Mouse (Mus musculus): ENCODE data around the gene Cfap206. TPM values are rescaled to one million over a fixed set of nuclear protein-coding genes. Genes with fewer than 3 reads are reported as not detected.

Gene Cfap206
- polyA plus RNA-seq, 1 experiment from 2014 or later: not detected

DNA sequence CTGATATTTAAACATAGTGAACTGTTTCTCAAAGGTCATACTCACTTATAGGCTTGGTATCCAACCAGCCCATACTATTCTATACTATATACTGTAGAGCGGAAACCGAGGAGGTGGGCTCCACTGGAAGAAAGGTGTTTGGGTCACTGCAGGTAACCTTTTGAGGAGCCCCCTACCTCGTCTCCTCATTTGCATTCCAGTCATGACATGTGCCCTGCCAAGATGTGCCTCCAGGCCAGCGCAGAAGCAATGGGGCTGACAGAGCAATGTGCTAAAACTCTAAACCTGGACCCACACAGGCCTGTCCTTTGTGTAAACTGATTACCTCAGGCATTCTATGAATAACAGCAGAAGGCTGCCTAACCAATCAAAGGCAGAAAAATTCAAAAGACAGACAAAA is 5.7 kb downstream of the Cfap206 start:
- Histone ChIP-seq H3K4me3 (ENCODE audit: low read depth, low read length) (no peak overlapping the region), H3K9me3 (ENCODE audit: control insufficient read depth, low read length) (peaks cover 6% of the 10 kb centered on the region; the same call in 1 of the 2 replicates), H3K4me1 (replicated peaks; ENCODE audit: control insufficient read depth, insufficient read depth, low read length) (no peaks in the 10 kb centered on the region), H3K27ac (ENCODE audit: low read depth) (no peak overlapping the region), H3K4me2 (ENCODE audit: low read length) (no peak overlapping the region), H3K27me3 (replicated peaks; ENCODE audit: control insufficient read depth, insufficient read depth, low read length) (peaks cover 4% of the 10 kb centered on the region; the same call in 1 of the 2 replicates), H3K9ac (ENCODE audit: low read length) (no peak overlapping the region), H3K36me3 (ENCODE audit: control insufficient read depth, insufficient read depth, low read length) (no peaks in the 10 kb centered on the region)
- ATAC-seq (replicated peaks; ENCODE audit: low FRiP score, low TSS enrichment, low read depth) (no peak), DNase-seq (ENCODE audit: low spot score) (no peak)
- WGBS: 68% methylated on average over 4 of the region's 4 CpGs

DNA sequence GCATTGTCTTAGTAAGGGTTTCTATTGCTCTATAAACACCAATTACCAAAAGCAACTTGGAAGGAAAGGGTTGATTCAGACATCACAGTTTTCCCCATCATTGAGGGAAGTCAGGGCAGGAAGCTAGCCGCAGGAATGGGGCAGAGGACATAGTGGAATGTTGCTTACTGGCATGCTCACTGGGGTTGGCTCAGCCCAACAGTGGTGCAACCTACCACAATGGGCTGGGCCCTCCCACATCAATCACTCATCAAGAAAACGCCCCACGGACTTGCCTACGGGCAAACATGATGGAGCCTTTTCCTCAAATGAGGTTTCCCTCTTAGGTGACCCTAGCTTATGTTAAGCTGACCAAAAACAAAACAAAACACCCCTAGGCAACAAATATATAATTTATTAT is 6.8 kb downstream of the Cfap206 start:
- ATAC-seq (replicated peaks; ENCODE audit: low FRiP score, low TSS enrichment, low read depth) (no peak), DNase-seq (ENCODE audit: low spot score) (no peak)
- Histone ChIP-seq H3K36me3 (ENCODE audit: control insufficient read depth, insufficient read depth, low read length) (no peaks in the 10 kb centered on the region), H3K9me3 (ENCODE audit: control insufficient read depth, low read length) (peaks cover 6% of the 10 kb centered on the region; the same call in 1 of the 2 replicates), H3K4me3 (ENCODE audit: low read depth, low read length) (no peak overlapping the region), H3K9ac (ENCODE audit: low read length) (no peak overlapping the region), H3K27me3 (replicated peaks; ENCODE audit: control insufficient read depth, insufficient read depth, low read length) (no peaks in the 10 kb centered on the region), H3K27ac (ENCODE audit: low read depth) (no peak overlapping the region), H3K4me2 (ENCODE audit: low read length) (no peak overlapping the region), H3K4me1 (replicated peaks; ENCODE audit: control insufficient read depth, insufficient read depth, low read length) (no peaks in the 10 kb centered on the region)
- 70% methylated on average over 4 of the region's 4 CpGs for WGBS

DNA sequence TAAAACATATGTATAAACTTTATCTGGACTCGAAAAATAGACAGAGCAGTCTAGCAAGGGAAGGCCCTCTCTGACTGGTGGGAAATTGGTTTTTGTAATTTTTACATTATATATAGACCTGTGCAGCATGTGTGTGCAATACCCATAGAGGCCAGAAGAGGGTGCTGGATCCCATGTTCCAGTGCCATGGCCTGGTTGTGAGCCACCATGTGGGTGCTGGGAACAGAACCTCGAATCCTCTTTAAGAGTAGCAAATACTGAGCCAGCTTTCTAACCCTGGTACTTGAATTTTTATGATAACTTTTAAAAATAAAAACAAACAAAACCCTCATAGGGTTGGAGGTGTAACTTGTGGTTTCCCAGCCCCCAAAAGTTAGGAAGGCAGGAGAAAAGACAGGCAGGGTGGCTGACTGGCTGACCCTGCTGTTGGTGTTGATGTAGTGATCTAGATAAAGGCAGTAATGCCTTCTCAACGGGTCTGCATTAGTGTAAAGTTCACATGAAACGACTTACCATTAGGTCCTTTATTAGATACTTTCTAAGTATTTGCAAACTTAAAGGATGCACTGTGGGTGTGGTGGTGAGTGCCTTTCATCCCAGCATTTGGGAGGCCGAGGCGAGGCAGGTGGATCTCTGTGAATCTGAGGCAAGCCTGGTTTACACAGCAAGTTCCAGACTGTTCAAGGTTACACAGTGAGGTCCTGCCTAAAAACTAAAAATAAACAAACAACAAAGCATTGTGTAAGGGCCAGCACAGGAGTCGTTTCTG is 9.7 kb downstream of the Cfap206 start:
- H3K27me3 ChIP-seq (replicated peaks; ENCODE audit: control insufficient read depth, insufficient read depth, low read length): no peaks in the 10 kb centered on the region
- DNase-seq (ENCODE audit: low spot score) (no peak), ATAC-seq (replicated peaks; ENCODE audit: low FRiP score, low TSS enrichment, low read depth) (no peak)
- no peak overlapping the region for H3K4me2 ChIP-seq (ENCODE audit: low read length)
- no peaks in the 10 kb centered on the region for H3K4me1 ChIP-seq (replicated peaks; ENCODE audit: control insufficient read depth, insufficient read depth, low read length)
- peaks cover 6% of the 10 kb centered on the region; the same call in 1 of the 2 replicates for H3K9me3 ChIP-seq (ENCODE audit: control insufficient read depth, low read length)
- H3K9ac ChIP-seq (ENCODE audit: low read length): no peak overlapping the region
- H3K27ac ChIP-seq (ENCODE audit: low read depth): no peak overlapping the region
- H3K36me3 ChIP-seq (ENCODE audit: control insufficient read depth, insufficient read depth, low read length): no peaks in the 10 kb centered on the region
- H3K4me3 ChIP-seq (ENCODE audit: low read depth, low read length): no peak overlapping the region
- 90% methylated on average over 7 of the region's 7 CpGs for whole genome bisulfite sequencing

DNA sequence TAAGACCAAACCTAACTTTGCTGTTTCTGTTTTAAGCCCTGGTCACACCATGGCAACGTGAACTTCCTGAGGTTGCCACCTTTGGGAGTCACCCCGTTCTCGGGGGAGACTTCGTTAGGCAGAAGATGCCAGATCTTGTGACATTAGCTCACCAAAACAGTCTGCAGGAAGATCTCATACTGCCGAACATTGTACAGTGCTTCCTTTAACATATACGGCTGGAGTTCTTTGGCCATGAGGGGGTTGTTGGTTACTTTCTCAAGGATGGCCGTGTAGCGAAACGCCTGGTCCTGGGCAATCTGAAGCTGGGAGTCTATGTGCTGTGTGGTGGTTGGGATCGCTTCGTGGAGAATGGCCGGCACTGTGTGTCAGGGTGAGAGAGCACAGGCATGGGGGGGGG is 10.6 kb downstream of the Cfap206 start:
- no peaks in the 10 kb centered on the region for H3K36me3 ChIP-seq (ENCODE audit: control insufficient read depth, insufficient read depth, low read length)
- no peak overlapping the region for H3K9ac ChIP-seq (ENCODE audit: low read length)
- DNase-seq (ENCODE audit: low spot score): no peak
- H3K27ac ChIP-seq (ENCODE audit: low read depth): no peak overlapping the region
- no peaks in the 10 kb centered on the region for H3K4me1 ChIP-seq (replicated peaks; ENCODE audit: control insufficient read depth, insufficient read depth, low read length)
- ATAC-seq (replicated peaks; ENCODE audit: low FRiP score, low TSS enrichment, low read depth): no peak
- no peak overlapping the region for H3K4me3 ChIP-seq (ENCODE audit: low read depth, low read length)
- no peaks in the 10 kb centered on the region for H3K27me3 ChIP-seq (replicated peaks; ENCODE audit: control insufficient read depth, insufficient read depth, low read length)
- H3K9me3 ChIP-seq (ENCODE audit: control insufficient read depth, low read length): peaks cover 6% of the 10 kb centered on the region; the same call in 1 of the 2 replicates
- 97% methylated on average over 12 of the region's 12 CpGs for WGBS
- no peak overlapping the region for H3K4me2 ChIP-seq (ENCODE audit: low read length)

DNA sequence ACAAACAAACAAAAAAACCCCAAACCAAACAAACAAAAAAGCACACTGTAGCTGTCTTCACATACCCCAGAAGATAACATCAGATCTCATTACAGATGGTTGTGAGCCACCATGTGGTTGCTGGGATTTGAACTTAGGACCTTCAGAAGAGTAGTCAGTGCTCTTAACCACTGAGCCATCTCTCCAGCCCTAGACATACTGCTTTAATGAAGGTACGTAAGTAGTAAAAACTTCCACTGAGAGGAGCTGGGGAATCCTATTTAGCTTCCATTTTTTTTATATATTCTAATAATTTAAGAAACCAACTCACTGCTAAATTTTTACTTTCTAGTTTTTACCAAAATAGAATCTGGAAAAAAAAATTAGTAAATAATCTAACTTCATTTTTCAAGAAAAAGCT is 14.9 kb downstream of the Cfap206 start:
- WGBS: 97% methylated on average over 1 of the region's 1 CpGs
- H3K4me2 ChIP-seq (ENCODE audit: low read length): no peak overlapping the region
- H3K27ac ChIP-seq (ENCODE audit: low read depth): no peak overlapping the region
- DNase-seq (ENCODE audit: low spot score) (no peak), ATAC-seq (replicated peaks; ENCODE audit: low FRiP score, low TSS enrichment, low read depth) (no peak)
- peaks cover 5% of the 10 kb centered on the region; the same call in 1 of the 2 replicates for H3K9me3 ChIP-seq (ENCODE audit: control insufficient read depth, low read length)
- no peaks in the 10 kb centered on the region for H3K4me1 ChIP-seq (replicated peaks; ENCODE audit: control insufficient read depth, insufficient read depth, low read length)
- H3K9ac ChIP-seq (ENCODE audit: low read length): no peak overlapping the region
- no peaks in the 10 kb centered on the region for H3K36me3 ChIP-seq (ENCODE audit: control insufficient read depth, insufficient read depth, low read length)
- H3K4me3 ChIP-seq (ENCODE audit: low read depth, low read length): no peak overlapping the region
- no peaks in the 10 kb centered on the region for H3K27me3 ChIP-seq (replicated peaks; ENCODE audit: control insufficient read depth, insufficient read depth, low read length)

DNA sequence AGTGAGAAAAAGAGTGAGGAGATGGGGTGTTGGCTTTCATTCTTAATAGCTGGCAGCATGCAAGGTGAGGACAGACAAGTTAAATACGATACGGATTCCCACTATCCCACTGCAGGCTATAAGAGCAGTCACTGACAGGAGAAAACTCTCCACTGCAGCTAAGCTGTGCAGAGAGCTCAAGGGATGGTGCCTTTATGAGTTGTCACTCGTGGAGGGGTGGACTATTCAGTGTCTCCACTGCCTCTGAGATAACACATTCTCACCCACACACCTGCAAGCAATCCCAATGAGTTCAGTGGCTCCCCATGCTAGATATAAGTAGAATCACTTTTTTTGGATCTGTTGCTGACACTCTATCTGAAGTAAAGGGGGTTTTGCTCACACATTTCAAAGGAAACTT is 21.9 kb downstream of the Cfap206 start:
- Histone ChIP-seq H3K27ac (ENCODE audit: low read depth) (no peak overlapping the region), H3K9me3 (ENCODE audit: control insufficient read depth, low read length) (0 out of 2 replicates have a peak, but pooled peaks cover 2% of the 10 kb centered on the region), H3K4me3 (ENCODE audit: low read depth, low read length) (no peak overlapping the region), H3K36me3 (ENCODE audit: control insufficient read depth, insufficient read depth, low read length) (no peaks in the 10 kb centered on the region), H3K27me3 (replicated peaks; ENCODE audit: control insufficient read depth, insufficient read depth, low read length) (no peaks in the 10 kb centered on the region), H3K4me2 (ENCODE audit: low read length) (no peak overlapping the region), H3K9ac (ENCODE audit: low read length) (no peak overlapping the region), H3K4me1 (replicated peaks; ENCODE audit: control insufficient read depth, insufficient read depth, low read length) (no peaks in the 10 kb centered on the region)
- WGBS: 71% methylated on average over 3 of the region's 3 CpGs
- no peak for ATAC-seq (replicated peaks; ENCODE audit: low FRiP score, low TSS enrichment, low read depth)
- no peak for DNase-seq (ENCODE audit: low spot score)

DNA sequence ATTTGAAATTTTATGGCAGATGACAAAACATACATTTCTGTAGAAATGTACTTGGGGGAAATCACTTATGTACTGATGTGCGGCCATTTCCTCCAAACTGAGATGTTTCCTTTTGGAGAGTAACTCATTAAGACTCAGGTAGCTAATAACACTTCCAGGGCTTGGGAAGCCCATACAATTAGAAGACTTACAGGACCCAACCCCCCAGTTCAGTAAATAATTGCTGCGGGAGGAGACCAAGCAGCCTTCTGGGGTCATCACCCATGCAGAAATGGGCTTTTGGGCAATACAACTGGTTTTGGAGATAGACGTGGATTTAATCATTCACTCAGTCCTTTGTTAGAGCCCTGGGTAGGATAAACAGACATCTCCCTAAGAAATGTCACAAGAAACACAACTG is 22.8 kb downstream of the Cfap206 start:
- WGBS: 71% methylated on average over 3 of the region's 3 CpGs

DNA sequence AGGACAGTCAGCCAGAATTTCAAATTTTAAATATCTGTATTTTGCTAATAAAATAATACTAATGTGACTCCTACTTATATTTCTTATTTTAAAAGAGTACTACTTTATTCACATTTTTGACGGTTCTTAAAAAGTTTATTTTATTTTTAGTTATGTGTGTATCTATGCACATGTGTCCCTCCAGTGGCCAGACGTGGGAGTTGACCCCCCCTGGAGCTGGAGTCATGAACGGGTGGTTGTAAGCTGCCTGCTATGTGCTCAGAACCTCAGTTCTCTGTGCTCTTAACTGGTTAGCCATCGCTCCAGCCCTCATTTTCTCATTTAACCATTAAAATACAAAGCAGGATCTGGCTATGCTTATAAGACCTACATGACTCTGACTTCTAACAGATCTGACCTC is 27.0 kb downstream of the Cfap206 start:
- Histone ChIP-seq H3K9me3 (ENCODE audit: control insufficient read depth, low read length) (no peaks in the 10 kb centered on the region), H3K9ac (ENCODE audit: low read length) (no peak overlapping the region), H3K4me2 (ENCODE audit: low read length) (no peak overlapping the region), H3K27me3 (replicated peaks; ENCODE audit: control insufficient read depth, insufficient read depth, low read length) (no peaks in the 10 kb centered on the region), H3K27ac (ENCODE audit: low read depth) (no peak overlapping the region), H3K36me3 (ENCODE audit: control insufficient read depth, insufficient read depth, low read length) (no peaks in the 10 kb centered on the region), H3K4me3 (ENCODE audit: low read depth, low read length) (no peak overlapping the region), H3K4me1 (replicated peaks; ENCODE audit: control insufficient read depth, insufficient read depth, low read length) (no peaks in the 10 kb centered on the region)
- ATAC-seq (replicated peaks; ENCODE audit: low FRiP score, low TSS enrichment, low read depth) (no peak), DNase-seq (ENCODE audit: low spot score) (no peak)
- 65% methylated on average over 4 of the region's 4 CpGs for WGBS

More for the DNA sequence above, 22.8 kb downstream of the Cfap206 start:
- Histone ChIP-seq H3K4me2 (ENCODE audit: low read length) (no peak overlapping the region), H3K4me3 (ENCODE audit: low read depth, low read length) (no peak overlapping the region), H3K4me1 (replicated peaks; ENCODE audit: control insufficient read depth, insufficient read depth, low read length) (no peaks in the 10 kb centered on the region), H3K36me3 (ENCODE audit: control insufficient read depth, insufficient read depth, low read length) (no peaks in the 10 kb centered on the region), H3K9ac (ENCODE audit: low read length) (no peak overlapping the region), H3K27ac (ENCODE audit: low read depth) (no peak overlapping the region), H3K9me3 (ENCODE audit: control insufficient read depth, low read length) (0 out of 2 replicates have a peak, but pooled peaks cover 2% of the 10 kb centered on the region), H3K27me3 (replicated peaks; ENCODE audit: control insufficient read depth, insufficient read depth, low read length) (no peaks in the 10 kb centered on the region)
- no peak for DNase-seq (ENCODE audit: low spot score)
- no peak for ATAC-seq (replicated peaks; ENCODE audit: low FRiP score, low TSS enrichment, low read depth)

DNA sequence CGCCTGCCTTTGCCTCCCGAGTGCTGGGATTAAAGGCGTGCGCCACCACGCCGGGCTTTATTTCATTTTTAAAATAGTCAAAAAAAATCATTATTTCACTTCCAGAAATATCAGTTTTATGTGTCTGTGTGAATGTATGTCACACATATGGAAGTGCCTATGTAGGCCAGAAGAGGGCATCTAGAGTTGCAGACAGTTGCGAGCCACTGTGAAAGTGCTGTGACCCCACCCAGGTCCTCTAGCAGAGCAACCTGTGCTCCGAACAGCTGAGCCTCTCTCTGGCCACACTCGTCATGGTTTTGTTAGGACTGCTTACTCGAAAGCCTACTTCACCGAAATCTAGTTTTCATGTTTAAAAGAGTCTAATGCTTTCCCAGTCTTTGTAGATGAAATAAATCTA is 27.8 kb downstream of the Cfap206 start:
- 94% methylated on average over 11 of the region's 11 CpGs for WGBS
- H3K36me3 ChIP-seq (ENCODE audit: control insufficient read depth, insufficient read depth, low read length): no peaks in the 10 kb centered on the region
- no peak overlapping the region for H3K27ac ChIP-seq (ENCODE audit: low read depth)
- no peak for DNase-seq (ENCODE audit: low spot score)
- H3K4me1 ChIP-seq (replicated peaks; ENCODE audit: control insufficient read depth, insufficient read depth, low read length): no peaks in the 10 kb centered on the region
- H3K9me3 ChIP-seq (ENCODE audit: control insufficient read depth, low read length): no peaks in the 10 kb centered on the region
- H3K27me3 ChIP-seq (replicated peaks; ENCODE audit: control insufficient read depth, insufficient read depth, low read length): no peaks in the 10 kb centered on the region
- no peak overlapping the region for H3K4me3 ChIP-seq (ENCODE audit: low read depth, low read length)
- no peak overlapping the region for H3K9ac ChIP-seq (ENCODE audit: low read length)
- no peak overlapping the region for H3K4me2 ChIP-seq (ENCODE audit: low read length)
- no peak for ATAC-seq (replicated peaks; ENCODE audit: low FRiP score, low TSS enrichment, low read depth)

All from intestine, embryonic 14.5 days (tissue).